Comparison of ENCODE assay signal across 19 mouse cellular contexts in the genomic region with DNA sequence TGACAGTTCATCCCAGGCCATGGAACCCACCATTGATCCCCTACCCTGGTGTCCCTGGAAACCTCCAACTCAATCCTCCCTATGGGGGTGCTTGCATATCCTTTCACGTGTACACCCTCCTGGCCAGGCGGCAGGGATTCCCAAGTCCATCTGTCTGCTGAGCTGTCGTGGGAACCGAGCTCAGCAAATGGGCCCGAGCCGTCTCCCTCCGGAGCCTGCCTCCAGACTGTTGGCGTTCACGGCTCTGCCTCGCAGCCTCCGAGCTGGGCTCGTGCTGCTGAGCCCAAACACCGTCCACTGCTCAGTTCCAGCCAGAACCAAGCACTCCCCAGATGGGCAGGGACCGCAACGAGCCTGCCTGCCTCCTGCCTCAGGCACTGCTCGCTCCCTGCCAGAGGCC.
DNase-seq lines count a peak whose midpoint lies in the region; ATAC-seq lines count a peak whose summit lies in the region.
"Had no signal": no experiment of that assay in that cellular context is flagged by ENCODE, and none has a peak within 500 bp of the region (broad histone marks: within the 10 kb centered on the region; RNA-seq: fewer than 3 reads in every experiment).

No protein-coding gene starts in this region.

- no peaks in the 10 kb centered on the region for H3K4me1 ChIP-seq in heart, embryonic 12.5 days (replicated peaks)
- H3K4me1 ChIP-seq in neural tube, embryonic 15.5 days, result peaks cover 11% of the 10 kb centered on the region
- no peaks in the 10 kb centered on the region for H3K4me1 ChIP-seq in liver, embryonic 11.5 days (replicated peaks; ENCODE audit: control insufficient read depth, insufficient read depth, low read length)
- H3K4me1 ChIP-seq: forebrain, embryonic 12.5 days; hindbrain, embryonic 10.5 days; liver, embryonic 15.5 days; megakaryocyte, embryonic 14.5 days had no signal

- DNase-seq in cerebellum, postnatal 25 days, result peak; percentile 43 to 57
- no peak for DNase-seq in cerebellum, adult 11-12 months
- DNase-seq in brain, adult 2 months (ENCODE audit: low read depth, low spot score), result peak; percentile 43
- DNase-seq in layer of hippocampus, adult 9-11 months, result peak; percentile 45
- peak; percentile 7 for DNase-seq in left cerebral cortex, postnatal 4 days
- DNase-seq in liver, embryonic 11.5 days (ENCODE audit: low spot score), result no peak
- DNase-seq: adrenal gland, adult 2 months; cerebellum, adult 11 months; gastrocnemius, adult 2 months; kidney, postnatal 4 days had no signal

- no peak for ATAC-seq in heart, embryonic 12.5 days (ENCODE audit: insufficient number of reproducible peaks, low FRiP score)
- no peak for ATAC-seq in neural tube, embryonic 15.5 days (ENCODE audit: low FRiP score)
- no peak for ATAC-seq in liver, embryonic 11.5 days (replicated peaks; ENCODE audit: low FRiP score)
- ATAC-seq: inflammation-experienced regulatory T-cells, adult 6 months; lung, postnatal 0 days had no signal

- WGBS in heart, embryonic 12.5 days, result 67% methylated on average over 16 of the region's 16 CpGs
- 80% methylated on average over 16 of the region's 16 CpGs for WGBS in neural tube, embryonic 15.5 days
- WGBS in liver, embryonic 11.5 days, result 69% methylated on average over 16 of the region's 16 CpGs

- no peak overlapping the region for H3K4me2 ChIP-seq in heart, embryonic 12.5 days
- H3K4me2 ChIP-seq in neural tube, embryonic 15.5 days, result no peak overlapping the region
- no peak overlapping the region for H3K4me2 ChIP-seq in liver, embryonic 11.5 days
- H3K4me2 ChIP-seq: forebrain, embryonic 12.5 days; limb, embryonic 12.5 days; liver, embryonic 15.5 days had no signal

- no peaks in the 10 kb centered on the region for H3K9me3 ChIP-seq in heart, embryonic 12.5 days (replicated peaks)
- no peaks in the 10 kb centered on the region for H3K9me3 ChIP-seq in neural tube, embryonic 15.5 days (replicated peaks)
- H3K9me3 ChIP-seq in liver, embryonic 11.5 days (ENCODE audit: control insufficient read depth, low read length), result no peaks in the 10 kb centered on the region
- H3K9me3 ChIP-seq: forebrain, embryonic 12.5 days; hindbrain, embryonic 10.5 days; limb, embryonic 12.5 days; liver, embryonic 15.5 days; megakaryocyte, embryonic 14.5 days had no signal

- peaks cover 14% of the 10 kb centered on the region for H3K27me3 ChIP-seq in heart, embryonic 12.5 days (replicated peaks)
- peaks cover 51% of the 10 kb centered on the region for H3K27me3 ChIP-seq in neural tube, embryonic 15.5 days (replicated peaks)
- peaks cover 3% of the 10 kb centered on the region; the same call in 1 of the 2 replicates for H3K27me3 ChIP-seq in liver, embryonic 11.5 days (replicated peaks; ENCODE audit: control insufficient read depth, insufficient read depth, low read length)
- H3K27me3 ChIP-seq: liver, embryonic 15.5 days had no signal

- no peaks in the 10 kb centered on the region for H3K36me3 ChIP-seq in heart, embryonic 12.5 days
- no peaks in the 10 kb centered on the region for H3K36me3 ChIP-seq in neural tube, embryonic 15.5 days
- H3K36me3 ChIP-seq in liver, embryonic 11.5 days (ENCODE audit: control insufficient read depth, insufficient read depth, low read length), result no peaks in the 10 kb centered on the region
- H3K36me3 ChIP-seq: forebrain, embryonic 12.5 days; hindbrain, embryonic 10.5 days; limb, embryonic 12.5 days; liver, embryonic 15.5 days had no signal

- H3K27ac ChIP-seq in heart, embryonic 12.5 days (ENCODE audit: poor library complexity, severe bottlenecking), result no peak overlapping the region
- no peak overlapping the region for H3K27ac ChIP-seq in neural tube, embryonic 15.5 days (replicated peaks)
- no peak overlapping the region for H3K27ac ChIP-seq in liver, embryonic 11.5 days (ENCODE audit: low read depth, low read length)
- H3K27ac ChIP-seq: forebrain, embryonic 12.5 days; gastrocnemius, adult 2 months; hindbrain, embryonic 10.5 days; limb, embryonic 12.5 days; liver, embryonic 15.5 days had no signal

- no peak overlapping the region for H3K4me3 ChIP-seq in heart, embryonic 12.5 days
- H3K4me3 ChIP-seq in neural tube, embryonic 15.5 days (replicated peaks), result no peak overlapping the region
- no peak overlapping the region for H3K4me3 ChIP-seq in liver, embryonic 11.5 days (ENCODE audit: low read depth, low read length)
- H3K4me3 ChIP-seq: forebrain, embryonic 12.5 days; gastrocnemius, adult 2 months; hindbrain, embryonic 10.5 days; limb, embryonic 12.5 days; liver, embryonic 15.5 days; megakaryocyte, embryonic 14.5 days had no signal

- H3K9ac ChIP-seq in heart, embryonic 12.5 days, result no peak overlapping the region
- no peak overlapping the region for H3K9ac ChIP-seq in neural tube, embryonic 15.5 days (replicated peaks)
- H3K9ac ChIP-seq in liver, embryonic 11.5 days (ENCODE audit: low read depth, low read length), result no peak overlapping the region
- H3K9ac ChIP-seq: forebrain, embryonic 12.5 days; limb, embryonic 12.5 days; liver, embryonic 15.5 days had no signal

- intact Hi-C loops in left cerebral cortex, postnatal 4 days (cut with DNase I), result no loop called here

Comparison
In these comparisons a context has a peak if more than half of its experiments do, and no peak if none do; other contexts are left out.
1. DNase-seq: peak in cerebellum, postnatal 25 days (2 of 2), brain, adult 2 months (single experiment), layer of hippocampus, adult 9-11 months (single experiment) and left cerebral cortex, postnatal 4 days (single experiment); none in cerebellum, adult 11-12 months (single experiment) and liver, embryonic 11.5 days (single experiment).